Mouse (Mus musculus): ENCODE results near the gene Phldb1. TPM values are rescaled to one million over a fixed set of nuclear protein-coding genes. Genes with fewer than 3 reads are reported as not detected.

The Phldb1 gene
- polyA plus RNA-seq, 3 experiments from 2014 or later, result 0.41 to 0.92 (median 0.58) TPM

- no peak for ATAC-seq
Measured at GRCm38 (mm10) chr9:44726431-44727146, 8.4 kb downstream of the Phldb1 start.

- ATAC-seq, result no peak
Measured at GRCm38 (mm10) chr9:44724665-44725064, 10.3 kb downstream of the Phldb1 start.

GRCm38 (mm10) chr9:44724223-44724622, 10.8 kb downstream of the Phldb1 start:
- ATAC-seq, result no peak

GRCm38 (mm10) chr9:44723521-44724041, 11.4 kb downstream of the Phldb1 start:
- no peak for ATAC-seq

DNA sequence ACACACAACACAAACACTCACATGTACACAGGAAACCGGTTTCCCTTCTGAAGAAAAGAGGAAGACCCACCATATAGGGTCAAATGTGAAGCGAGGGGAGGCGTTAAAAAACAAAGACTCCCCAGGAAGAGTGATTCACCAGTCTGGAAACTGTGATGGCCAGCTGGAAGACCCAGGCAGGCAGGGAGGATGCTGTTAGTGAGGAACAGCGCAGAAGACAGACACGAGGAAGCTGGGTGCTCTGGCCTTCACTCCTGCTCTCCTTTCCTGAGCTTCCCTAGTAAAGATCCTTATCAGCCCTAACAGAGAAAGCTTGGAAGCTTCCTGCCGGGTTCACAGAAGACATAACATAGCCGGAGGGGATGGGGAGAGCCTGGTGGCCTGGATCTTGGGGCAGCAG, 12.0 kb downstream of the Phldb1 start:
- ATAC-seq, result no peak

GRCm38 (mm10) chr9:44722575-44722974, 12.4 kb downstream of the Phldb1 start:
- no peak for ATAC-seq

GRCm38 (mm10) chr9:44721877-44722186, 13.2 kb downstream of the Phldb1 start:
- no peak for ATAC-seq

DNA sequence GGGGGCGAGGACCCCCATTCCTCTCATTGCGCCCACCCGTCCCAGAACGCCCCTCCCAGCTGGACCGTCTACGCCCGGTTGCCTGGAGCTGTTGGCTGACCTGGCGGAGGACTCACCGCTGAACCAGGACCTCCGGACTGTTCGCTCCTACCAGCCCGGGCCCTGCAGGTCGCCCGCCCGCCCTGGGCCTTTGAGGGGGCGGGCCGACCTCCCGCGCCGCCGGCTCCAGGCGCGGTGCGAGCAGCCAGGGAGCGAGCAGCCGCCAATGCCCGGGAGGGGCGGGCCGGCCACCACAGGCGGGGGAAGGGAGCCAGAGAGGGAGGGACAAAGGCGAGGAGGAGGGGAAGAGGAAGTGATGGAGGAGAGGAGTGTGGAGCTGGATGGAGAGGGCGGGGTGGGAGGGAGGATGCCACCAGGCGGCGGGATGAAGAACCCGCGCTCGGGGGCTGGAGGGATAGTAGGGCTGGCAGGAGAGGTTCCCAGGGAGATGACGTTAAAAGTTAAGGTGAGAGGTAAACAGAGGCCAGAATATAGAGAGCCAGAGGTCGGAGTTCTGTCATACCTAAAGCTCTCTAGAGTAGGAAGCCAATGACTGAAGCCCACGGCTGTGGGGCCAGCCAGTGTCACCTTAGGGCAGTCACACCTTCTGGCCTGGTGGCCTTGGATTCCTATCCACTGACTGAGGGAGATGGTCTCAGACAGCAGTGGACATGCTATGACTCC, 13.7 kb downstream of the Phldb1 start:
- peak; percentile 58 for ATAC-seq

- peak; percentile 51 for ATAC-seq
Measured at GRCm38 (mm10) chr9:44720358-44721153, 14.4 kb downstream of the Phldb1 start.

DNA sequence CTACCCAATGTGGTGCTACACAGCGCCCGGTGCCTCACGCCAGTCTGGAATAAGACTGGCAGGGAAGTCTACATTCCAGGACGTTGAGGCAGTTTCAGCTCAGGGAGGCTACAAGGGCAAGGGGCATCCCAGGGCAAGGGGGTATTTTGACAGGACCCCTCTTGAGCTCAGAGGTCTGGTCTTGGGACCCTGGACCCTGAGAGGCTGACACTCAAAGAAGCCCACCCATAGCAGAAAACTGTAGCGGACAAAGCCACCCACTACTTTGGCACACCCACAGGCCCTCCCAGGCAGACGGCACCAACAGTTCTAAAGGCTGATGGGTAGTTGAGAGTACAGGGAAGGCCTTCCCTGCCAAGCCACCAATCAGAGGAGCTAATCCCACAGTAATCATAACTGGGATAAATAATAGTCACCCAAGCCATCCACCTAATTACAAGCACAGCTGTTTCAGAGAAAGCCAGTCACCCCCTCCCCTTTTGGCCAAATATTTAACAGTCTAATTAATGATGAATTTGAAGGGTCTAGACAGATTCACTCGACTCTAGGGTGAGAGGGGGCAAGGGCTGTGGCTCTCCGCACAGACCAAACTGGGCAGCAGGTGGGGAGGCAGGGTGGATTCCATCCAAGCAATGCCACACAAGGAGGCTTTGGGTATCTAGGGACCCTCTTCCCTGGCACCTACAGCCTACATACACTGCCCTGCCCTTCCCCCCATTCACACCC, 15.2 kb downstream of the Phldb1 start:
- ATAC-seq, result no peak

GRCm38 (mm10) chr9:44718937-44719631, 15.9 kb downstream of the Phldb1 start:
- no peak for ATAC-seq

- no peak for ATAC-seq
Measured at GRCm38 (mm10) chr9:44717822-44718242, 17.2 kb downstream of the Phldb1 start.

DNA sequence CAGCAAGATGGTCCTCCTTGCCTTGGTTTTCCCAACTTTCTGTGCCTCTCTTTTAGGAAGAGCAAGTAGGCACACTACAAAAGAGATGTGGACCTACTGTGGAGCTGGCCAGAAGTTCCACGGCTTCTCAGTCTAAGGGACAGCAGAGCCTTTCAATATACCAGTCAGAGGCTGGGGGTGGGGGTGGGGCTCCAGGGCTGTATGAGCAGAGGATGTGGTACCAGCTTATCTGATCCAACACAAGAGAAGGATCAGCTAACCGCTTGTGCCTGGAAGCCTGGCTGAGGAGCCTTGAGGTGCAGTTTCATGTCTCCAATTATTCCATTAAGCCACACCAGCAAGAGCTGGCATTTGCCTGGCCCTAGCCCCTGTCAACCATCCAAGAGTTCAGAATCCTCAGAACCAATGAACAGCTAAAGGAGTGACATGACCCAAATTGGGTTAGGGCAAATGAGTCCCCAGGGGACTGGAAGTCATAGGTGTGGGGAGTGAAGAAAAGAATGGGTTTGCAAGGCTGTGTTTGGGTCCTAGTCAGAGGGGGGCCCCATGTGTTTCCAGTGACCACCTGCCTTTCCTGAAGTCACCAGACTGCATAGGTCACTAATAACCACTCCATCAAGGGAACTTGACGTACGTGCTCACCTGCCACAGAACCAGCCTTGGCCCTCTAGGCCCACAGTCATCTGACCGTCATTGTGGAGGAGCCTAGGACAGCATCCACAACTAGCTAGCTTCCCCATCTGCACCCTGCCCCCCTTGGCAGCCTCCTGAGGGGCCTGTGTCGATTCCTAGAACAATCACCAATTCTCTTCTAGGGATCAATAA, 17.8 kb downstream of the Phldb1 start:
- ATAC-seq, result peak; percentile 75

DNA sequence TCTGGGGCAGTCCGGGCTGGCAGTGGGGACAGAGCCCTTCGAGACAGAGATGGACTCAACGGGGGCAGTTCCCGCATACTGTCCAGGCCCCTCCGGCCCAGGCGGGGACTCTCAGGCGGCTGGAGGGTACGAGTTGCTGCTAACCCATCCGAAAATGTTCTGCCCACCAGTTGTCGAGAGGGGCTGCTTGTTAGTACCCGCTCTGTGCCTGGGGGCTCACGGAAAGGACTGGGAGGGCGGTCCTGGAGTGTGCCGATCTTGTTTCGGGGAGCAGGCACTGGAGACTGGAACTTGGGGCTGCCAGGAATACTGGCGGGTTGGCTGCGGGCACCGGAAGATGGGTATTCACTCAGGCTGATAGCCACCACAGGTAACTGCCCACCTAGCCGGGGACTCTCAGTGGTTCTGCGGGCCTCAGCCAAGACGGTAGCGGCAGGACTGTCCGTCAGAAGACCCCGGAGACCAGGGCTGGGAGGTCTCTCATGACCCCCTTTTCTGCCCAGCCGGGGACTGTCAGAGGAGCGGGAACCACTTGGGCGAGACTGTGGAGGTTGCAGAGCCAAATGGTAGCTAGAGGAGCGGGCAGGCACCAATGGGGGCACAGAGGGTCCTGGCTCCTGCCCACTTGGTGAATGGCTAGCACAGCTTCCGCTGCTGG, 19.2 kb downstream of the Phldb1 start:
- ATAC-seq, result no peak

- no peak for ATAC-seq
Measured at GRCm38 (mm10) chr9:44715109-44715508, 19.9 kb downstream of the Phldb1 start.

DNA sequence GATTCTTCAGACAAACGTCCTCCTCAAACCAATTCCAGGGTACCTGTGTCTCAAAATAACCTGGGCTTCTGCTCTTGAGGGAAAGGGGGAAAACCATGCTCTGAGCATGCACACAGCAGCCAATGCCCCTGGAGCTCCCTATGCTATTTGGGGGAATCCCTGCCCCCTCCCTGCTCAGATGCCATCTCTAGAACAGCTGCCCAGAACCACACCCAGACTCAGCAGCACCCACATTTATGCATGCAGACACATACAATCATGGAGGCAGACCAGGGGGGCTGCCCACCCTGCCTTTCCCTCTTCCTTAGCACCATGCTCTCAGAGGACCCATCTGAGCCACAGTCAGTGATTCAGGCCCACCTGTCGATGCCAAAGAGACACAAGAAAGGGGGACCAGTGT, 21.4 kb downstream of the Phldb1 start:
- ATAC-seq, result no peak

GRCm38 (mm10) chr9:44713080-44713479, 21.9 kb downstream of the Phldb1 start:
- ATAC-seq, result no peak

GRCm38 (mm10) chr9:44711602-44712001, 23.4 kb downstream of the Phldb1 start:
- no peak for ATAC-seq

- no peak for ATAC-seq
Measured at GRCm38 (mm10) chr9:44710213-44710612, 24.8 kb downstream of the Phldb1 start.

DNA sequence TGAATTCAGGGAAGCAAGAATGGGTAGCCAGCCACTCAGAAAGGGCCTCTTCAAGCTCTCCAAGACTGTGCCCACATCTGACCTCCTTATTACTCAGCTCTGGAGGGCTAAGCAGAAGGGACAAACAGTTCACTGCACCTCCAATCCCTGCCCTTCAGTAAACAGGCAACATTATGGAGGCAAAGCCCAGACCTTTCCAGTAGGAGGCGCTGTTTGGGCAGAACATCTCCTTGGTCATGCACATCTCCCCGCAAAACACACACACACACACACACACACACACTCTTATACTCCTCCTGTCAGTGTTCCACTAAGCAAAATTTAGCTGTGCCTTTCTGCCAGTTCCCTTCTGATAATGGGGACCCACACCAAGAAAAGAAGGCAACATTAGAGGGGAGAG, 25.4 kb downstream of the Phldb1 start:
- ATAC-seq, result no peak

All from inflammation-experienced regulatory T-cells, adult 6 months (primary cell).